Mouse (Mus musculus) spleen, adult 2 months (tissue): ENCODE measurements around the gene Sec22b.

Source experiments
- CTCF ChIP-seq: fragments of 200-500 bp; IDR thresholded peaks from 2 replicates; pipeline ENCODE4 v1.5.1; 2011; ENCODE audit warnings: mild to moderate bottlenecking, inconsistent platforms; ENCODE audit not compliant: insufficient read depth, insufficient read length, insufficient replicate concordance; ENCODE audit errors: extremely low read depth
- POLR2A ChIP-seq: fragments of 200-500 bp; IDR thresholded peaks from 2 replicates; pipeline ENCODE4 v1.6.1; 2011; ENCODE audit warnings: low read depth, low read length, inconsistent platforms

GRCm38 (mm10) chr3:97881576-97881975 lies 19.4 kb upstream of the Sec22b start:
- TF ChIP-seq POLR2A = no peak
- TF ChIP-seq CTCF = no peak
